Mouse (Mus musculus) embryonic facial prominence, embryonic 13.5 days (tissue): ENCODE results near the gene Tnrc18. TPM values are rescaled to one million over a fixed set of nuclear protein-coding genes. Genes with fewer than 3 reads are reported as not detected.

ENCODE experiments used
- ATAC-seq: fragments of 200-750 bp; cut with Nextera tagmentation; 2 replicates; pipeline ENCODE4 v1.8.0; 2017; ENCODE audit warnings: low read depth; ENCODE audit not compliant: insufficient number of reproducible peaks, insufficient read depth, low FRiP score, low TSS enrichment
- H3K27ac ChIP-seq: fragments of 300-500 bp; sonication (generic); 2 replicates; pipeline ENCODE4 v1.5.1; 2015; ENCODE audit warnings: moderate library complexity, mild to moderate bottlenecking, inconsistent platforms
- H3K27me3 ChIP-seq: fragments of 300-500 bp; sonication (generic); 2 replicates; pipeline ENCODE4 v1.6.1; 2015; ENCODE audit warnings: mild to moderate bottlenecking, inconsistent platforms
- H3K36me3 ChIP-seq: fragments of 300-500 bp; sonication (generic); 2 replicates; pipeline ENCODE4 v1.6.1; 2015; ENCODE audit warnings: mild to moderate bottlenecking, inconsistent platforms
- H3K4me1 ChIP-seq: fragments of 300-500 bp; sonication (generic); 2 replicates; pipeline ENCODE4 v1.6.1; 2015; ENCODE audit warnings: inconsistent platforms
- H3K4me2 ChIP-seq: fragments of 300-500 bp; sonication (generic); 2 replicates; pipeline ENCODE4 v1.6.1; 2015; ENCODE audit warnings: moderate library complexity, mild to moderate bottlenecking, inconsistent platforms
- H3K4me3 ChIP-seq: fragments of 300-500 bp; sonication (generic); 2 replicates; pipeline ENCODE4 v1.5.1; 2015; ENCODE audit warnings: mild to moderate bottlenecking, inconsistent platforms
- H3K9ac ChIP-seq: fragments of 300-500 bp; sonication (generic); 2 replicates; pipeline ENCODE4 v1.6.1; 2015; ENCODE audit warnings: mild to moderate bottlenecking, inconsistent platforms
- H3K9me3 ChIP-seq: fragments of 300-500 bp; sonication (generic); 2 replicates; pipeline ENCODE4 v1.6.1; 2016; ENCODE audit warnings: inconsistent platforms
- WGBS: fragments of 180-500 bp; shearing (Covaris S2); methylation state at CpG from one replicate; pipeline ENCODE4 v1.1.7; 2015; ENCODE audit warnings: mixed read lengths; 5-methylcytosine and 5-hydroxymethylcytosine counted together
- polyA plus RNA-seq: library from polyadenylated mRNA; unstranded; fragments of >200 nt; fragmentation: Nextera tagmentation; extraction: Ambion mirVana; gene quantifications from 2 replicates; pipeline ENCODE4 v1.2.1, GENCODE M21; 2015

Gene Tnrc18
- polyA plus RNA-seq, 1 experiment from 2014 or later, result 55.7 TPM

- peaks cover 95% of the 10 kb centered on the region for H3K36me3 ChIP-seq
Observed at GRCm38 (mm10) chr5:142766708-142767107, 50.8 kb downstream of the Tnrc18 start.

GRCm38 (mm10) chr5:142764889-142765288 lies 52.6 kb downstream of the Tnrc18 start:
- 85% methylated on average over 15 of the region's 15 CpGs for WGBS
- Histone ChIP-seq H3K27me3 (no peaks in the 10 kb centered on the region), H3K9me3 (no peaks in the 10 kb centered on the region), H3K9ac (no peak overlapping the region), H3K4me1 (peaks cover 26% of the 10 kb centered on the region), H3K4me2 (no peak overlapping the region), H3K27ac (peak overlapping the region; percentile 28; the same call in 1 of the 2 replicates), H3K4me3 (no peak overlapping the region), H3K36me3 (peaks cover 95% of the 10 kb centered on the region)
- no peak for ATAC-seq

More at GRCm38 (mm10) chr5:142766708-142767107, 50.8 kb downstream of the Tnrc18 start:
- H3K4me3 ChIP-seq, result no peak overlapping the region
- WGBS, result 76% methylated on average over 3 of the region's 3 CpGs
- ATAC-seq, result no peak
- no peaks in the 10 kb centered on the region for H3K9me3 ChIP-seq
- H3K4me2 ChIP-seq, result no peak overlapping the region
- no peaks in the 10 kb centered on the region for H3K27me3 ChIP-seq
- H3K27ac ChIP-seq, result no peak overlapping the region
- H3K4me1 ChIP-seq, result peaks cover 42% of the 10 kb centered on the region
- H3K9ac ChIP-seq, result no peak overlapping the region

GRCm38 (mm10) chr5:142764306-142764705 lies 53.2 kb downstream of the Tnrc18 start:
- Histone ChIP-seq H3K27ac (peak overlapping the region; percentile 28; the same call in 1 of the 2 replicates), H3K9ac (no peak overlapping the region), H3K4me3 (no peak overlapping the region), H3K4me1 (peaks cover 20% of the 10 kb centered on the region), H3K9me3 (no peaks in the 10 kb centered on the region), H3K4me2 (no peak overlapping the region), H3K27me3 (no peaks in the 10 kb centered on the region), H3K36me3 (peaks cover 95% of the 10 kb centered on the region)
- no peak for ATAC-seq
- 52% methylated on average over 11 of the region's 11 CpGs for WGBS

- H3K9me3 ChIP-seq, result no peaks in the 10 kb centered on the region
- no peaks in the 10 kb centered on the region for H3K27me3 ChIP-seq
- no peak overlapping the region for H3K9ac ChIP-seq
- no peak for ATAC-seq
- H3K4me3 ChIP-seq, result no peak overlapping the region
- H3K4me2 ChIP-seq, result no peak overlapping the region
- 82% methylated on average over 21 of the region's 21 CpGs for WGBS
- peaks cover 13% of the 10 kb centered on the region for H3K4me1 ChIP-seq
- peaks cover 99% of the 10 kb centered on the region for H3K36me3 ChIP-seq
- H3K27ac ChIP-seq, result no peak overlapping the region
Observed at GRCm38 (mm10) chr5:142762082-142762807, 55.2 kb downstream of the Tnrc18 start.

- Histone ChIP-seq H3K4me3 (no peak overlapping the region), H3K4me1 (peaks cover 13% of the 10 kb centered on the region), H3K36me3 (peaks cover 99% of the 10 kb centered on the region), H3K9ac (no peak overlapping the region), H3K9me3 (no peaks in the 10 kb centered on the region), H3K27ac (no peak overlapping the region), H3K27me3 (no peaks in the 10 kb centered on the region), H3K4me2 (no peak overlapping the region)
- 87% methylated on average over 16 of the region's 16 CpGs for WGBS
- no peak for ATAC-seq
Observed at GRCm38 (mm10) chr5:142761326-142761983, 56.0 kb downstream of the Tnrc18 start.

GRCm38 (mm10) chr5:142759786-142760185 lies 57.7 kb downstream of the Tnrc18 start:
- H3K9ac ChIP-seq, result no peak overlapping the region
- H3K4me2 ChIP-seq, result no peak overlapping the region
- H3K27me3 ChIP-seq, result no peaks in the 10 kb centered on the region
- no peak overlapping the region for H3K27ac ChIP-seq
- no peak overlapping the region for H3K4me3 ChIP-seq
- H3K4me1 ChIP-seq, result peaks cover 10% of the 10 kb centered on the region
- 79% methylated on average over 8 of the region's 8 CpGs for whole genome bisulfite sequencing
- ATAC-seq, result no peak
- peaks cover 99% of the 10 kb centered on the region for H3K36me3 ChIP-seq
- no peaks in the 10 kb centered on the region for H3K9me3 ChIP-seq

- Histone ChIP-seq H3K9me3 (no peaks in the 10 kb centered on the region), H3K4me3 (no peak overlapping the region), H3K27ac (no peak overlapping the region), H3K27me3 (no peaks in the 10 kb centered on the region), H3K4me1 (0 out of 2 replicates have a peak, but pooled peaks cover 4% of the 10 kb centered on the region), H3K4me2 (no peak overlapping the region), H3K36me3 (peaks cover 93% of the 10 kb centered on the region), H3K9ac (no peak overlapping the region)
- ATAC-seq, result 0 out of 2 replicates have a peak, but pooled peaks have one; percentile 21
- WGBS, result 47% methylated on average over 13 of the region's 13 CpGs
Observed at GRCm38 (mm10) chr5:142752241-142752640, 65.2 kb downstream of the Tnrc18 start.

GRCm38 (mm10) chr5:142750173-142750572 lies 67.3 kb downstream of the Tnrc18 start:
- ATAC-seq, result no peak
- H3K36me3 ChIP-seq, result peaks cover 90% of the 10 kb centered on the region

GRCm38 (mm10) chr5:142747026-142747629 lies 70.3 kb downstream of the Tnrc18 start:
- peaks cover 95% of the 10 kb centered on the region for H3K36me3 ChIP-seq
- H3K4me1 ChIP-seq, result 0 out of 2 replicates have a peak, but pooled peaks cover 4% of the 10 kb centered on the region
- no peak overlapping the region for H3K4me2 ChIP-seq
- 82% methylated on average over 12 of the region's 12 CpGs for WGBS
- ATAC-seq, result no peak
- H3K9me3 ChIP-seq, result no peaks in the 10 kb centered on the region
- H3K4me3 ChIP-seq, result no peak overlapping the region
- no peaks in the 10 kb centered on the region for H3K27me3 ChIP-seq
- H3K9ac ChIP-seq, result no peak overlapping the region
- H3K27ac ChIP-seq, result no peak overlapping the region

More at GRCm38 (mm10) chr5:142750173-142750572, 67.3 kb downstream of the Tnrc18 start:
- H3K4me1 ChIP-seq, result 0 out of 2 replicates have a peak, but pooled peaks cover 4% of the 10 kb centered on the region
- 85% methylated on average over 11 of the region's 11 CpGs for WGBS
- H3K9ac ChIP-seq, result no peak overlapping the region
- H3K4me2 ChIP-seq, result no peak overlapping the region
- H3K4me3 ChIP-seq, result no peak overlapping the region
- H3K9me3 ChIP-seq, result no peaks in the 10 kb centered on the region
- no peaks in the 10 kb centered on the region for H3K27me3 ChIP-seq
- no peak overlapping the region; the same call in 1 of the 2 replicates for H3K27ac ChIP-seq

GRCm38 (mm10) chr5:142739941-142740340 lies 77.5 kb downstream of the Tnrc18 start:
- 89% methylated on average over 8 of the region's 8 CpGs for WGBS
- Histone ChIP-seq H3K4me2 (no peak overlapping the region), H3K4me3 (no peak overlapping the region), H3K27ac (no peak overlapping the region), H3K9ac (no peak overlapping the region), H3K4me1 (no peaks in the 10 kb centered on the region), H3K27me3 (no peaks in the 10 kb centered on the region), H3K9me3 (no peaks in the 10 kb centered on the region), H3K36me3 (peaks cover 98% of the 10 kb centered on the region)
- no peak for ATAC-seq

GRCm38 (mm10) chr5:142731916-142732315 lies 85.5 kb downstream of the Tnrc18 start:
- ATAC-seq, result no peak
- Histone ChIP-seq H3K36me3 (peaks cover 99% of the 10 kb centered on the region), H3K4me3 (no peak overlapping the region), H3K9me3 (no peaks in the 10 kb centered on the region), H3K4me2 (no peak overlapping the region), H3K4me1 (no peaks in the 10 kb centered on the region), H3K9ac (no peak overlapping the region), H3K27me3 (no peaks in the 10 kb centered on the region), H3K27ac (no peak overlapping the region)
- WGBS, result 92% methylated on average over 11 of the region's 11 CpGs
